Mouse (Mus musculus) CH12.LX (cell line): ENCODE measurements around the gene Tmem189. TPM values are rescaled to one million over a fixed set of nuclear protein-coding genes. Genes with fewer than 3 reads are reported as not detected.
"Not testable (repeated sequence)": the region's sequence is repeated elsewhere in the genome, so short reads cannot be mapped to it uniquely, and the experiment has no call there.

Experiments used
- DNase-seq: peaks from one replicate; pipeline ENCODE4 v3.0.0-alpha.2; 2013; ENCODE audit errors: extremely low read depth
- H3K27ac ChIP-seq: 2 replicates; pipeline ENCODE4 v1.5.1; 2012; ENCODE audit warnings: low read depth, mild to moderate bottlenecking, control low read depth, moderate library complexity; ENCODE audit not compliant: insufficient read depth
- H3K27me3 ChIP-seq: replicated peaks from 2 replicates; pipeline ENCODE3; 2012; ENCODE audit warnings: inconsistent platforms
- H3K36me3 ChIP-seq, 2 experiments: replicated peaks in 1 of 2; 2 replicates each; pipeline versions ENCODE3 to v1.6.1; 2012; ENCODE audit warnings: inconsistent platforms in 1 of 2, low read length in 1 of 2, mild to moderate bottlenecking in 1 of 2, mixed read lengths in 1 of 2, moderate library complexity in 1 of 2; ENCODE audit not compliant: control insufficient read depth in 1 of 2, insufficient read depth in 1 of 2
- H3K4me1 ChIP-seq, 2 experiments: 2 replicates each; pipeline ENCODE4 v1.6.1; 2012; ENCODE audit warnings: inconsistent platforms in 1 of 2, moderate library complexity in 1 of 2; ENCODE audit not compliant: insufficient read depth in 2 of 2, control insufficient read depth in 1 of 2
- H3K4me2 ChIP-seq: 2 replicates; pipeline ENCODE4 v1.6.1; 2012; ENCODE audit warnings: low read depth, mild to moderate bottlenecking, control low read depth; ENCODE audit not compliant: poor library complexity, insufficient read depth, severe bottlenecking
- H3K4me3 ChIP-seq, 3 experiments: fragments of 150-350 bp in 1 of 3; sonication (generic) in 1 of 3; replicated peaks in 1 of 3; 2 replicates each; pipeline versions ENCODE3 to v1.5.1; 2011 to 2012; ENCODE audit warnings: low read depth in 2 of 3, low read length in 2 of 3, mild to moderate bottlenecking in 2 of 3, moderate library complexity in 2 of 3, control low read depth in 1 of 3, improper control_type of control experiment in 1 of 3, inconsistent platforms in 1 of 3, mixed read lengths in 1 of 3; ENCODE audit not compliant: poor library complexity in 1 of 3
- H3K79me2 ChIP-seq: replicated peaks from 2 replicates; pipeline ENCODE4 v1.6.1; 2012; ENCODE audit warnings: mild to moderate bottlenecking, moderate library complexity; ENCODE audit not compliant: control insufficient read depth, poor library complexity, insufficient read depth, severe bottlenecking; ENCODE audit errors: extremely low read depth
- H3K9ac ChIP-seq: 2 replicates; pipeline ENCODE4 v1.6.1; 2012; ENCODE audit warnings: low read depth, mild to moderate bottlenecking, control low read depth, moderate library complexity; ENCODE audit not compliant: insufficient read depth
- H3K9me3 ChIP-seq: replicated peaks from 2 replicates; pipeline ENCODE3; 2012; ENCODE audit warnings: low read length, inconsistent platforms, mixed read lengths
- BHLHE40 ChIP-seq: IDR thresholded peaks from 2 replicates; pipeline ENCODE4 v1.6.1; 2011; ENCODE audit warnings: mild to moderate bottlenecking, low read depth, low read length, improper control_type of control experiment
- CHD2 ChIP-seq: IDR thresholded peaks from 2 replicates; pipeline ENCODE4 v1.6.1; 2011; ENCODE audit warnings: low read length, improper control_type of control experiment
- CTCF ChIP-seq, 2 experiments: IDR thresholded peaks in 1 of 2; conservative IDR thresholded peaks in 1 of 2; 2 replicates each; pipeline ENCODE4 v1.5.1; 2011 to 2012; ENCODE audit warnings: low read depth in 2 of 2, low read length in 2 of 2, improper control_type of control experiment in 1 of 2, inconsistent platforms in 1 of 2, mild to moderate bottlenecking in 1 of 2, moderate library complexity in 1 of 2
- EP300 ChIP-seq: IDR thresholded peaks from 2 replicates; pipeline ENCODE4 v1.6.1; 2011; ENCODE audit warnings: low read length, improper control_type of control experiment
- IRF4 ChIP-seq: IDR thresholded peaks from 2 replicates; pipeline ENCODE4 v1.6.1; 2014; ENCODE audit warnings: low read depth, mild to moderate bottlenecking, inconsistent platforms, low read length, improper control_type of control experiment
- JUN ChIP-seq: IDR thresholded peaks from 2 replicates; pipeline ENCODE4 v1.6.1; 2011; ENCODE audit warnings: low read depth, mild to moderate bottlenecking, low read length, improper control_type of control experiment, moderate library complexity; ENCODE audit not compliant: insufficient read depth
- JUND ChIP-seq: conservative IDR thresholded peaks from 2 replicates; pipeline ENCODE4 v1.6.1; 2011; ENCODE audit warnings: low read depth, low read length, improper control_type of control experiment
- KAT2A ChIP-seq: IDR thresholded peaks from 2 replicates; pipeline ENCODE4 v1.6.1; 2012; ENCODE audit warnings: low read length, improper control_type of control experiment, inconsistent platforms; ENCODE audit not compliant: insufficient replicate concordance
- MAX ChIP-seq: IDR thresholded peaks from 2 replicates; pipeline ENCODE4 v1.6.1; 2011; ENCODE audit warnings: low read length, improper control_type of control experiment
- MEF2A ChIP-seq: IDR thresholded peaks from 2 replicates; pipeline ENCODE4 v1.6.1; 2014; ENCODE audit warnings: low read depth, mild to moderate bottlenecking, inconsistent platforms, low read length, improper control_type of control experiment, borderline replicate concordance
- MYC ChIP-seq: IDR thresholded peaks from 2 replicates; pipeline ENCODE4 v1.6.1; 2011; ENCODE audit warnings: low read depth, mild to moderate bottlenecking, improper control_type of control experiment, low read length
- NRF1 ChIP-seq: IDR thresholded peaks from 2 replicates; pipeline ENCODE4 v1.6.1; 2014; ENCODE audit warnings: low read depth, mild to moderate bottlenecking, inconsistent platforms, low read length, improper control_type of control experiment, moderate library complexity
- POLR2AphosphoS2 ChIP-seq: IDR thresholded peaks from 2 replicates; pipeline ENCODE4 v1.6.1; 2011; ENCODE audit warnings: low read depth, low read length, improper control_type of control experiment
- RCOR1 ChIP-seq: conservative IDR thresholded peaks from 2 replicates; pipeline ENCODE4 v1.6.1; 2012; ENCODE audit warnings: low read depth, mild to moderate bottlenecking, inconsistent platforms, low read length, improper control_type of control experiment
- UBTF ChIP-seq: IDR thresholded peaks from 2 replicates; pipeline ENCODE4 v1.6.1; 2012; ENCODE audit warnings: low read depth, mild to moderate bottlenecking, inconsistent platforms, low read length, improper control_type of control experiment, moderate library complexity
- USF2 ChIP-seq: conservative IDR thresholded peaks from 2 replicates; pipeline ENCODE4 v1.6.1; 2011; ENCODE audit warnings: low read depth, low read length, improper control_type of control experiment
- ZNF384 ChIP-seq: IDR thresholded peaks from 2 replicates; pipeline ENCODE4 v1.6.1; 2012; ENCODE audit warnings: low read depth, low read length, improper control_type of control experiment, inconsistent platforms
- dilution Hi-C: fragments of 300-500 bp; cut with MboI; formaldehyde crosslinking; loops from 2 replicates; pipeline ENCODE4 v1.14.3; 2020; ENCODE audit warnings: low sequenced_read_pairs; ENCODE audit not compliant: extremely low pct_unique_long_range_greater_than_20kb, extremely low pct_ligation_motif_present
- in situ Hi-C: fragments of 300-500 bp; cut with MboI; formaldehyde crosslinking; loops from 3 replicates; pipeline ENCODE4 v1.14.3; 2019; ENCODE audit warnings: low sequenced_read_pairs, low pct_ligation_motif_present, low pct_unique_long_range_greater_than_20kb, mixed read lengths
- polyA plus RNA-seq: library from polyadenylated mRNA; unstranded; fragments of >175 nt; gene quantifications from 2 replicates; pipeline ENCODE4 v1.2.1, GENCODE M21; 2012; ENCODE audit warnings: low read depth; ENCODE audit not compliant: insufficient read length
- total RNA-seq, 2 experiments: library from RNA; depleted of rRNA; stranded (reverse); fragments of 300-350 nt in 1 of 2; fragments of >200 nt in 1 of 2; gene quantifications; 2 replicates each; pipeline ENCODE4 v1.2.3; 2012 to 2014

Tmem189 gene
- total and polyA plus RNA-seq, 3 experiments: 27.9 to 30.9 (median 29.5) TPM

GRCm38 (mm10) chr2:167613335-167613734 lies 76.3 kb downstream of the Tmem189 start:
- not testable (repeated sequence) for H3K4me2 ChIP-seq
- peak in 1 of 2 experiments; percentile 29; a peak in 2 of 4 replicates for TF ChIP-seq CTCF (conservative IDR thresholded peaks at IDR 0.05 in 1 of 2, IDR thresholded peaks at IDR 0.05 in 1 of 2; ENCODE audit: low read depth in 2 of 2, low read length in 2 of 2)
- TF ChIP-seq, all 38 proteins: peak for 1; not testable (repeated sequence) for 37
- in situ Hi-C loops, H3K27me3 ChIP-seq, H3K27ac ChIP-seq, dilution Hi-C loops, H3K4me3 ChIP-seq, DNase-seq, H3K9ac ChIP-seq: not testable (repeated sequence)
- Histone ChIP-seq H3K4me1 (peaks cover 4 to 11% of the 10 kb centered on the region in 2 experiments; a peak in 3 of 4 replicates), H3K36me3 (peaks cover 82 to 88% of the 10 kb centered on the region in 2 experiments), H3K79me2 (peaks cover 16% of the 10 kb centered on the region), H3K9me3 (peaks cover 14% of the 10 kb centered on the region)

GRCm38 (mm10) chr2:167612122-167612521 lies 77.5 kb downstream of the Tmem189 start:
- Histone ChIP-seq H3K9me3 (peaks cover 14% of the 10 kb centered on the region), H3K27ac (no peak overlapping the region), H3K9ac (no peak overlapping the region), H3K79me2 (peaks cover 9% of the 10 kb centered on the region), H3K4me2 (no peak overlapping the region), H3K27me3 (no peaks in the 10 kb centered on the region), H3K36me3 (peaks cover 77 to 82% of the 10 kb centered on the region in 2 experiments), H3K4me1 (peaks cover 0 to 6% of the 10 kb centered on the region in 2 experiments; a peak in 2 of 4 replicates), H3K4me3 (no peak overlapping the region)
- no peak for DNase-seq
- dilution Hi-C loops (no loop called here), in situ Hi-C loops (no loop called here)
- TF ChIP-seq RCOR1 (no peak), JUND (no peak), MAX (no peak), CHD2 (no peak), IRF4 (no peak), UBTF (no peak), USF2 (no peak), KAT2A (no peak), NRF1 (no peak), BHLHE40 (no peak), ZNF384 (no peak), EP300 (no peak), JUN (no peak), MYC (no peak), POLR2AphosphoS2 (no peak), MEF2A (no peak)
